Mouse (Mus musculus) heart, embryonic 16.5 days (tissue): Measurements from ENCODE around the gene Cdkn3. TPM values are rescaled to one million over a fixed set of nuclear protein-coding genes. Genes with fewer than 3 reads are reported as not detected.

ENCODE experiments used
- ATAC-seq: fragments of 200-750 bp; cut with Nextera tagmentation; replicated peaks from 2 replicates; pipeline ENCODE4 v1.8.0; 2017; ENCODE audit warnings: moderate number of reproducible peaks; ENCODE audit not compliant: insufficient read depth, low FRiP score; ENCODE audit errors: extremely low read depth
- H3K27ac ChIP-seq: fragments of 300-500 bp; sonication (generic); 2 replicates; pipeline ENCODE4 v1.5.1; 2014; ENCODE audit warnings: mild to moderate bottlenecking, low read length, control low read depth, moderate library complexity
- H3K27me3 ChIP-seq: fragments of 300-500 bp; sonication (generic); 2 replicates; pipeline ENCODE4 v1.6.1; 2014; ENCODE audit warnings: low read length, mixed read lengths; ENCODE audit not compliant: control insufficient read depth, insufficient read depth
- H3K36me3 ChIP-seq: fragments of 300-500 bp; sonication (generic); 2 replicates; pipeline ENCODE4 v1.6.1; 2014; ENCODE audit not compliant: control insufficient read depth, insufficient read depth
- H3K4me1 ChIP-seq: fragments of 300-500 bp; sonication (generic); 2 replicates; pipeline ENCODE4 v1.6.1; 2014; ENCODE audit warnings: low read length, mixed read lengths; ENCODE audit not compliant: control insufficient read depth, insufficient read depth
- H3K4me2 ChIP-seq: fragments of 300-500 bp; sonication (generic); 2 replicates; pipeline ENCODE4 v1.6.1; 2014; ENCODE audit warnings: low read depth, mild to moderate bottlenecking, control low read depth, low read length
- H3K4me3 ChIP-seq: fragments of 300-500 bp; sonication (generic); 2 replicates; pipeline ENCODE4 v1.5.1; 2014; ENCODE audit warnings: mild to moderate bottlenecking, control low read depth, low read length
- H3K9ac ChIP-seq: fragments of 300-500 bp; sonication (generic); 2 replicates; pipeline ENCODE4 v1.6.1; 2014; ENCODE audit warnings: low read length, control low read depth
- H3K9me3 ChIP-seq: fragments of 300-500 bp; sonication (generic); replicated peaks from 2 replicates; pipeline ENCODE4 v1.6.1; 2016; ENCODE audit warnings: low read length; ENCODE audit not compliant: control insufficient read depth
- WGBS: fragments of 180-500 bp; shearing (Covaris S2); extraction: QIAGEN DNeasy Blood & Tissue Kit; methylation state at CpG from one replicate; pipeline ENCODE4 v1.1.7; 2014; 5-methylcytosine and 5-hydroxymethylcytosine counted together
- polyA plus RNA-seq: library from polyadenylated mRNA; unstranded; fragments of >200 nt; fragmentation: Nextera tagmentation; extraction: Ambion mirVana; gene quantifications from 2 replicates; pipeline ENCODE4 v1.2.1, GENCODE M21; 2015

Cdkn3 gene
- polyA plus RNA-seq, 1 experiment from 2014 or later, result 43.0 TPM

DNA sequence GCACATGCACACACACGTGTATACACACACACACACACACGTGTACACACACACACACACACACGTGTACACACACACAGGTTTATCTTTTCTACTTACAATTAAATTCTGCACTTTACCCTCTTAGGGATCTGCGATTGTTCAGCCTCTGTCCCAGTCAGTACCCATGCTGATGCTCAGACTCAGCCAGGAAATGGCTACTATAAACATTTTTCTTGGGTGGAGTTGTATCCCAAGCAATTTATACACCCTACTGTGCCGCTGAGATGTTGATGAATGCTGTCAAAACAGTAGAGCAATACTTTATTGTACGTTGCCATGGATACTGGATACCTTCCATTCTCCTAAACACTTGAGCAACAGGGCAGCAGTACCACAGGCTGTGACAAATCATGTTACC lies 9.7 kb downstream of the Cdkn3 start:
- no peaks in the 10 kb centered on the region for H3K9me3 ChIP-seq
- no peak overlapping the region for H3K4me2 ChIP-seq
- H3K27ac ChIP-seq, result no peak overlapping the region
- H3K9ac ChIP-seq, result no peak overlapping the region
- 87% methylated on average over 6 of the region's 6 CpGs for WGBS
- no peaks in the 10 kb centered on the region for H3K27me3 ChIP-seq
- peaks cover 18% of the 10 kb centered on the region for H3K36me3 ChIP-seq
- H3K4me1 ChIP-seq, result no peaks in the 10 kb centered on the region
- no peak overlapping the region for H3K4me3 ChIP-seq
- no peak for ATAC-seq

DNA sequence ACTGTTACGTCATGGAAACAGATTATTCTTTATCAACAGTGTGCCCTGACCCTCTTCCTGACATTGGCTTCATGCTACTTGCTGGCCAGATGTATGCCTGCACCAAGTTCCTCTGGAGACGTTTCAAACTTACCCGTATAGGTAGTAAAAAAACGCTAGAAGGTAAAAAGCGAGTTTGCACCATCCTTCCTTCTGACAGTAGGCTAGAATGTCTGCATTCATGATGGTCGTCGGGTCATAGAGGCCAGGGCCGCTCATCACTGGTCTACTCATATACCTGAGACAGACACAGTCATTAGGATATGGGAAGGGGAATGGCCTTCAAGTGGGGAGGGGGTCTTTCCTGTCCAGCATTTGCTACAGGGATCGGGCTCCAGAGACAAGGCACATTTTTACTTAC lies 18.4 kb downstream of the Cdkn3 start:
- H3K27ac ChIP-seq, result no peak overlapping the region
- H3K4me1 ChIP-seq, result peaks cover 3% of the 10 kb centered on the region; the same call in 1 of the 2 replicates
- WGBS, result 94% methylated on average over 9 of the region's 9 CpGs
- no peak overlapping the region for H3K9ac ChIP-seq
- H3K27me3 ChIP-seq, result no peaks in the 10 kb centered on the region
- peaks cover 55% of the 10 kb centered on the region for H3K36me3 ChIP-seq
- H3K4me3 ChIP-seq, result no peak overlapping the region
- peaks cover 4% of the 10 kb centered on the region for H3K9me3 ChIP-seq
- no peak for ATAC-seq
- no peak overlapping the region for H3K4me2 ChIP-seq

DNA sequence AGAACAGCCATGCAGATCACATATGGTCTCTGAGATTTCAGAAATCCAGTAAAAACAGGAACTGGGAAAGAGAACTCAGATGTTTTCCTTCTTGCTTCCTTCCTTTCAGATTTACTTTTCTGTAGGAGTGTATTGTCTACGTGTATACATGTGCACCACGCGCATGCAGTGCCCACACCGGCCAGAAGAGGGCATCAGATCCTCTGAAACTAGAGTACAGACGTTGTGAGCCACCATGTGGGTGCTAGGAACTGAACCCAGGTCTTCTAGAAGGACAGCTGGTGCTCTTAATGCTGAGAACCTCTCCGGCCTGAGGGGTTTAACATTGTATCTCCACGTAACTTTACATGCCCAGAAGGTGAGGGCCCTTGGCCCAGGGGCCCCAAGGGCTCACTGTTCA lies 18.9 kb downstream of the Cdkn3 start:
- H3K36me3 ChIP-seq, result peaks cover 52% of the 10 kb centered on the region
- ATAC-seq, result no peak
- WGBS, result 90% methylated on average over 7 of the region's 7 CpGs

DNA sequence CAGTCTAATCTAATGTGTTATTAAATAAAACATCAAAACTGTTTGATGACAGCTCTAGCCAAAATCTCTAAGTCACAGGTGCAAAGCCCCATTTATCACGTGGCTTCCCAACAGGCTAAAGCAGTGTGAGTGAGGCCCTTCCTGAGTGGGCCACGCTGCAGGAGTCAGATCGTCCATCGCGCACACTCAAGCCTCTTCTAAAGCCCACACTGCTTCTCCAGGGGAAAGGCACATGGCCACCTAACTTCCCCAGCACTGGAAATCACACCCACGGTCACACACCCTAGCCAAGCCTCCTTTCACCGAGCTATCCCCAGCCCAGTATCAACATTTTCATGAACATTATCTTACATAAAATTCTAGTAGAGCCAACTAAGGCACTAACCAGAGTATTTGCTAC lies 20.7 kb downstream of the Cdkn3 start:
- H3K27ac ChIP-seq, result no peak overlapping the region
- H3K4me1 ChIP-seq, result peaks cover 4% of the 10 kb centered on the region; the same call in 1 of the 2 replicates
- WGBS, result 85% methylated on average over 7 of the region's 7 CpGs
- ATAC-seq, result no peak
- H3K9me3 ChIP-seq, result peaks cover 4% of the 10 kb centered on the region
- peaks cover 38% of the 10 kb centered on the region for H3K36me3 ChIP-seq
- no peak overlapping the region for H3K4me2 ChIP-seq
- H3K27me3 ChIP-seq, result no peaks in the 10 kb centered on the region
- H3K9ac ChIP-seq, result no peak overlapping the region
- no peak overlapping the region for H3K4me3 ChIP-seq

More for the DNA sequence above, 18.9 kb downstream of the Cdkn3 start:
- no peak overlapping the region for H3K4me3 ChIP-seq
- peaks cover 4% of the 10 kb centered on the region for H3K9me3 ChIP-seq
- H3K4me1 ChIP-seq, result peaks cover 3% of the 10 kb centered on the region; the same call in 1 of the 2 replicates
- H3K27ac ChIP-seq, result no peak overlapping the region
- no peak overlapping the region for H3K4me2 ChIP-seq
- no peak overlapping the region for H3K9ac ChIP-seq
- H3K27me3 ChIP-seq, result no peaks in the 10 kb centered on the region

DNA sequence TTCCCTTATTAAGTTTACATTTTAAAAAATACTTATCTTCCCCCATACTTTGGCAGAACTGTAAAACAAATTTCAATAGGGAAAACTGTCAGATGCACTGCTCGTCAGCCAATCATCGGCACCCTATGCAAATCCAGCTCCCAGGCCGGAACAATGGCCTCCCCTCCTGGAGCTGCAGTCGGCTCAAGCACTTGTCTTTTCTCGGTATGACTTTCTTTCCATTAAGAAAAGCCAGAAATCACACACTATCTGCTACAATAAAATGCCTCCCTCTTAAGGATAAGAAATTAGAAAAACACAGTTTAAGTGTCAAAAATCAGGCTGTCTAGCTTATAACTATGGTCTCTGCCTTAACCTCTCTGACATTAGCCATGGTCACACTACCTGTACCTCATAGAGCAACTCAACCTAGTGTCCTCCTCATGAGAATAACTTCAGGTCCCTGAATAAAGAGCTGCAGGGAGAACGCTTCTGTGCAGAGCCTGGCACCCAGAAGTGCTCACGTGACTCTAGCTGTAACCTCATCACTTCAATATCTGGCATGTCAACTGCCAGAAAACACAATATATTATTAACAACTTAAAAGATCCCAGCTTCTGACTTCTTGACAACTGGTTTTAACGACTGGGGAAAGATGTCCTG lies 22.0 kb downstream of the Cdkn3 start:
- Histone ChIP-seq H3K4me2 (no peak overlapping the region), H3K9ac (no peak overlapping the region), H3K27me3 (no peaks in the 10 kb centered on the region), H3K36me3 (peaks cover 33% of the 10 kb centered on the region), H3K4me1 (peaks cover 14% of the 10 kb centered on the region), H3K4me3 (no peak overlapping the region), H3K27ac (no peak overlapping the region), H3K9me3 (peaks cover 4% of the 10 kb centered on the region)
- ATAC-seq, result no peak
- 71% methylated on average over 8 of the region's 8 CpGs for WGBS

DNA sequence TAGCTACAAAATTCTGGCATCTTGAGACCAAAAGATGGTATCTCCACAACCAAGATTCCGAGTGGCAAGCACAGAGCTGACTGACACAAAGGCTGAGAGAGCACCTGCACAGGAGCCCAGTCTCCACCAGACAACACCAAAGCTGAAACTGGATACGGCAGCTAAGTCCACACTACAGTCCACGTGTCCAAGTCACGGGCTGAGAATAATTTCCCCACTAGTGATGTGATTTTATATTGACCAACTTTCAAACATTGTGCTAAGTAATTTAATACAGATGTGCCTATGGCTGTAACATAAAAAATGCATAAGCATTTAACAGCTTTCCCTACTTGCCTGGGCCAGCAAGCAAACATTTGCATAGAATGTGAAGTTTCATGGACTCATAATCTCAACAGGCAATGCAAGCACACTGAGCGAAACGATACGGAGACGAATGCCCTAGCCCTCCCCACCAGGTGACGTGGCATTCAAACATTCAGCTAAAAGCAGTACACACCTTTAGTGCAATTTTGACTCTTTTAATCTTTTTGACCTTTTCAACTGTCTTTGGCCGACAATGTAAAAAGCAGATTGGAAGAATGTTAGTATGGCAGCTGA lies 23.1 kb downstream of the Cdkn3 start:
- no peak overlapping the region for H3K4me2 ChIP-seq
- H3K4me1 ChIP-seq, result peaks cover 14% of the 10 kb centered on the region
- H3K9me3 ChIP-seq, result peaks cover 4% of the 10 kb centered on the region
- no peak overlapping the region for H3K9ac ChIP-seq
- H3K27me3 ChIP-seq, result no peaks in the 10 kb centered on the region
- H3K36me3 ChIP-seq, result peaks cover 24% of the 10 kb centered on the region
- no peak for ATAC-seq
- H3K27ac ChIP-seq, result no peak overlapping the region
- no peak overlapping the region for H3K4me3 ChIP-seq
- 86% methylated on average over 10 of the region's 10 CpGs for WGBS

DNA sequence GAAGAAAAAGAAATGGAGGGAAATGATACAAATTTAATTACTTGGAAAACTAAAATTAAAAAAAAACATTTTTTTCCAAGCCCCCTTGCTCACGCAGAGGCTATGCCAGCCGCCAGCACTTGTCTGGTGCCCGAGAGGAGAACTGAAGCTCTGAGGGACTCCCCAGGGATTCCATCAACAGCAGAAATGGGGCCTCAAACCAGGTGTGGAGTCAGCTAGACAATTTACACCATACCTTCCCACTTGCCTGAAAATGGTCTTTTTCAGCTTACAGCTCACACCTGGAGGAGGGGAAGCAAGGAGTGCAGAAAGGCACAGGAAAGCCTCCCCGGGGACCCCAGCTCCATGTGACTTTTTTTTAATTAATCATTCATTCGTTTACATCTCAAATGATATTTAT lies 24.9 kb downstream of the Cdkn3 start:
- Histone ChIP-seq H3K27me3 (no peaks in the 10 kb centered on the region), H3K9me3 (no peaks in the 10 kb centered on the region), H3K4me2 (no peak overlapping the region), H3K4me1 (peaks cover 18% of the 10 kb centered on the region), H3K9ac (no peak overlapping the region), H3K36me3 (peaks cover 6% of the 10 kb centered on the region; the same call in 1 of the 2 replicates), H3K4me3 (no peak overlapping the region), H3K27ac (no peak overlapping the region)
- ATAC-seq, result no peak
- 91% methylated on average over 5 of the region's 5 CpGs for WGBS

DNA sequence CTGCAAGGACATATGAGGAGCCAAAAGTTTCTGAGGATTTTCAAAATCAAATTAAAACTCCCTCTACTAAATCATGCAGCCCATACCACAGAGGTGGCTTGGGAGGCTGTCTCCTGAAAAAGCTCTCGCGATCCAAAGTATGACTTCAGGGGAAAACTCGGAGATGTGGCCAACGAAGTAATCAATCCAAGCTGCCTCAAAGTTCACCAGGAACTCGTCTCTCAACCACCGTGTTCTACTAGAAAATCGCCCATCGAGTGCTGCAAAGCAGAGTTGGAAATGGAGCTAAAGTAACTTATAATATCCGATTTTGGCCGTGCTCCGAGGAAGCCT lies 27.1 kb downstream of the Cdkn3 start:
- ATAC-seq, result no peak
- Histone ChIP-seq H3K9me3 (no peaks in the 10 kb centered on the region), H3K4me3 (peak overlapping the region; percentile 84), H3K27ac (peak overlapping the region; percentile 94), H3K9ac (peak overlapping the region; percentile 92), H3K36me3 (peaks cover 4% of the 10 kb centered on the region; the same call in 1 of the 2 replicates), H3K27me3 (no peaks in the 10 kb centered on the region), H3K4me2 (peak overlapping the region; percentile 79), H3K4me1 (peaks cover 17% of the 10 kb centered on the region)
- 0% methylated on average over 11 of the region's 11 CpGs for WGBS

DNA sequence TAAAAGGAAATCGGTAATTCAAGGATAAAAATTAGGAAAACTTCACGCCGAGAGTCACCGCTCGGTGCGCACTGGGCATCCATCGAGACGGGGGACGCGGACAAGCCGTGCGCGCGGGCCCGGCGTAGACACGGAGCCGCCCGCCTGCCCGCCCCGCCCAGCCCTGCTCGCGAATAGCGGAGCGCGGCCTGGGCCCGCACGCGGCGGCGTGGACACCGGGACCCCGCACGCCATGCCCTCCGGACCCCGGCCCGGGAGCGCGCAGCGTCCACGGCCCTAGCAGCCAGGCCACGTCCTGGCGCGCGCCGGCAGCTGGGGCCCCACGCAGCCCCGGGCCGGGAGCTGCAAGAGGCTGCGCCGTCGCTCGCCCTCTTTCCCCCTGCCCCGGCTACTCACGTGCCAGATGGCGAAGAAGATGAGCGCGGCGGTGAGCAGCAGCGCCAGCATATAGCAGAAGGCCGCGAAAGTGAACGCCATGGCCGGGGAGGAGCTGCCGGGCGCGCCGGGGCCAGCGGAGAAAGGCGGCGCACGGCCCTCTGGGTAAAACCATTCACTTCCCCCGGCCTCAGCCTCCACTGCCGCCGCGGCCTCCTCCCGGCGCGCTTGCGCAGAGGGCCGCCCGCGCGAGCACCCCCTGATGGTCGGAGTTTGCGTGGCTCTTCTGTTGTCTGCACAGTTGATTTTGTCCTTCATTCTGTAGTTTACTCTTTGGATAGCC lies 27.6 kb downstream of the Cdkn3 start, which contains the start of gene Cnih1:
Gene Cnih1 (minus strand): TSS at position 625 of the 718 bp plus-strand sequence.
- peak; percentile 95 for ATAC-seq
- WGBS, result under 1% methylated on average over 86 of the region's 86 CpGs
- Histone ChIP-seq H3K4me1 (peaks cover 15% of the 10 kb centered on the region), H3K9me3 (no peaks in the 10 kb centered on the region), H3K4me2 (peak within 1 kb of the TSS; percentile 79), H3K4me3 (peak within 1 kb of the TSS; percentile 84), H3K36me3 (no peaks in the 10 kb centered on the region; the same call in 1 of the 2 replicates), H3K9ac (peak within 1 kb of the TSS; percentile 92), H3K27me3 (no peaks in the 10 kb centered on the region), H3K27ac (peak within 1 kb of the TSS; percentile 94)
